Mouse (Mus musculus) cerebellum, postnatal 36 days (tissue): ENCODE measurements around the gene Lmbr1l.

Experiments
- DNase-seq, 2 experiments: peaks; one replicate each; pipeline ENCODE4 v3.0.0; 2021 to 2022; ENCODE audit warnings: mixed read lengths in 2 of 2

Lmbr1l gene

DNA sequence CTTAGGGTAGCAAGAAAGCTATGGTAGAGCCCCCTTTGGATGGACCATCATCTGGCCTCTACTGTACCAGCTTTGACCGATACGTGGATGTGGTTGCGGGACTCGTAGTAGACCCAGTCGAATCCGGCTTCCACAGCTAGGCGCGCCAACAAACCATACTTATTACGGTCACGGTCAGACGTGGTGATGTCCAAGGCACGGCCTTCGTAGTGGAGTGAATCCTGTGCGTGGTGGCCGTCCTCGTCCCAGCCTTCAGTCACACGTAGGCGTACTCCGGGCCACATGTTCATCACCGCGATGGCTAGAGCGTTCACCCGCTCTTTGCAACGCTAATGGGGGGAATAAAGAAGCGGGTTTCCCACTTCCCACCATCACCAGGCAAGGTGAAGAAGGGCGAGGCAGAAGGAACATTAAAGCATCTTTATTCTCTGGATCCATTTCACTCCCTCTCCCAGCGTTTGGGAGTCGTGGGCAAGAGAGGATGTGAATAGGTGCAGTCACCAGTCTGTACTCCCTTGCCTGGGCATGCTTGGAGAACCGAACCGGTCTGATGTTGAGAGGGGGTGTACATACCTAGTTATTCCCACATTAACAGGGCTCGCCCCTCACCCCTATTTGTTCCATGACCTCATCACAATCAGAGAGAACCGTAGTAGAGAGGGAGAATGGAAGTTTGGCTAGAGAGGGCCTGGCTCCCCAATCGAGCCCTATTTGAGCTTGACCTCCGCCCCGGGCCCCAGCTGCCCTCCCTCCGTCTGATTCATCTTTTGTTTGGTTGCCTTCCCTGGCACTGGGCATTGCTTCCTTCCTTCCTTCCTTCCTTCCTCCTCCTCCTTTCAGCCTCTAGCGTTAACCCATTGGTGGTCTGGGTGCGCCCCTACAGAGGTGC, 23.0 kb downstream of the Lmbr1l start:
- DNase-seq: no peak

DNA sequence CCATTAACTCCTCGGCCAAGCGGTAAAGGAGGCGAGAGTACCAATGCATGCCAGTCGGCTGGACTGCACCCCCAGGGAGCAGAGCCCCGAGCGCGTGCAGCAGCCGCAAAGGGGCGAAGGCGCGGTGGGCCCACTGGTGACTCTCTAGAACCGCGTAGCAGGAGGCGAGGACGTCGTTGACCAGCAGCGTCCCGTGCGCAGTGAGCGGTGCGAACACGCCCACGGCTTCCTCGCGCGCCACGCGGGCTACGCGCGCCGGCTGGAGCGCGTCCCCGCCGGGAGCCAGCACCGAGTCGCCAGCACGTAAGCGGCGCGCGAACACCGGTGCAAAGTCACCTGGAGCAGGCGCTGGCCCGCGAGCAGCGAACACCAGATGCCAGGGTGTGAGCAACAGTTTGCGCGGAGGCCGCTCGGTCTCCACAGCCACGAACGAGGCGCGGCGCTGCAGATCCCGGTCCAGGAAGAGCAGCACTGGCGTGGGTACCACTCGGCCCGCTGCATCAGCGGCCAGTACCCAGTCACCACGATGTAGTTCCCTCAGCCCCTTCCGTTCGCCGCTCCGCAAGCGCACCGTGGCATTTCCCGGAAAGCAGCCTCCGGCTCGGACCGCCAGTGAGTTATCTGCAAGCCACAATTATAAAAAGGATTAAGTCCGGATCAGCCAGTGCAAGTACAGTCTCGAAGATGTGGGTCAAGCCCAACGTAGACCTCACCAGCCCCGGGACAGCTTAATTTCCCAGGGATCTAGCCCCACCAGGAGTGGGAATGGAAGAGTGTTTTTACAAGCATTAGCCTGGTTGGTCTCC, 23.9 kb downstream of the Lmbr1l start, which contains the start of gene Rhebl1:
TSS of gene Rhebl1 (minus strand) at position 601 of the 806 bp plus-strand sequence.
- peak; percentile 43 to 46 for DNase-seq

DNA sequence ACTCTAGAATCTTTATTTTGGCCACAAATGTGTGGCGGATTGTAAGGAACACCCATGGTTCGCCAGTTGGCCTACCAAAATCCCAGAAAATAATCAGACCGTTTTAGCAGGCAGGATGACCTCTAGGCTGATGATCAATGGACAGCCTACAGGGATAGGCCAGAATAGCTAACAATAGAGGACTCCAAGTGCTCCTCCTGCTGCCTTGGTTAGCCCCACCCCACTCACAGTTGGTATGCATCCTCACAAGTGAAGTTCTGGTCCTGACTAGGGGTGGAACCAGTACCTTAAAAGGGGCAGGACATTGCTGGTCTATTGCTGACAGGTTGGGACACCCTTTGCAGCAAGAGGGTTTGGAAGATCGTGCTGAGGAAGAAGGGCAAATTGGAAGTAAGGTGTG, 25.0 kb downstream of the Lmbr1l start:
- no peak for DNase-seq

DNA sequence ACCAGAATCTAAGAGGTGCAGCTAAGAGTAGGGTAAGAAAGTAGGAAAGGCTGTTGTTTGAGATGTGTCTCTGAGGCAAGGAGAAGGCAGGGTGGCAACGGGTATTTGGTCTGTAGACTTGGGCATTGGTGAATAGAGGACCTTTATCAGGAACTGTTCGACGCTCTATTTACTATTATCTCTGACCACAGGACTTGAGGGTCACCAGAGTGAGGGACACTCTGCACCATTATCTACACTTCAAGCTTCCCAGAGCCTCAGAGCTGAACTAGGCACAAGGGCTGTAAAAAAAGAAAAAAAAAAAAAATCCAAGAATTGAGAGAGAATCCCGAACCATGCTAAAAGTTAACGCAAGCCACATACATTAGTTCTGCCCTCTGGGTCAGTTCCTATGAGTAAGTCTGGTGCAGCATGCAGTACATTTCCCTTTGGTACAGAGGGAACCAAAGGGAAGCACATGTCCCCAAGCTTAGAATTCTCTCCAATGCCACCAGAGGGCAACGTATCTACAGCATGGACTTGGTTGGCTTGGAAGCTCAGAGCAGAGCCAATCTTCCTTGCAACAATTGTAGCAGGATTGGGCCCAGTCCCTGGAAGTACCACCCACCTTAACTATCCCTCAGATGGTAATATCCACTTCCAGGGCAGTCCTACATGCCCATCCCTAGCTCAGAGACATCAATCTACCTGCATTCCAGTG, 26.0 kb downstream of the Lmbr1l start:
- peak; percentile 68 to 75 for DNase-seq

DNA sequence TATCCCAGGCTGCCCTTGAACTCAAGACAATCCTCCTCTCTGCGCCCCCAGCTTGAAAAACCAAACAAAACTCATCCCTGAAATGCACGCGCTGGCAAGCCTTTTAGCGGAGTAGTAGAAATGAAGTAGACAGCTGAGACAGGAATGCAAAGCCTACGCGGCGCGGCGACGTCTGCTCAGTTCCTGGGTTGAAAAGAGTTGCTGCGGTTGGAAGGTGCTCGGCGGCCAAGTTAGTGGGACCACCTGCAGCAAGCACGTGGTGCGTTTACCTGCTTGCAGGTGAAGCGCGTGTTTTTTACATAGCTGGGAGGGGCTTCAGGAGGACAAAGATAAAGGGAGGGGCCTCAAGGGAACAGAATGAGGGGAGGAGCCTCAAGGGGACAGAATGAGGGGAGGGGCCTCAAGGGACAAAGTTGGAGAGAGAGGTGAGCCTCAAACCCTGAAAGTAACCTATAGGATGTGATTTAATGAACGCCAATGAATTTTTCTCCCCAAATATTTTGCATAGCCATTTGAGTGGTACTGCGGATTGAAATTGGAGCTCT, 26.8 kb downstream of the Lmbr1l start:
- DNase-seq: no peak

DNA sequence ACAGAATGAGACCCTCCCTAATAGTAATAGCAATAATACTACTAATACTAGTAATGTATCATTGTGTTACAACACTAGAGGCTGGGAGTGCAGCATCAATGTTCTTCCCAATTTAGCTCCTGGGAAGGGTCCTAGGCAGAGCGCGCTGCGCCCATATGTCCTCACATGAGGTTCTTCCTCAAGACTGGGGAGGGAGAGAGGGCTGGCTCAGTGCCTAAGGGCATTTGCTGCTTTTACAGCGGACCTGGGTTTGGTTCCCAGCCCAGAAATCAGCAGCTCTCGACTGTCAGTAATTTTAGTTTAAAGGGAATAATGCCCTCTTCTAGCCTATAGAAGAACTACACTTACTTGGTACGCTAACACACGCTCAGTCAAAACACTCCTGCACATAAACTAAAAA, 30.5 kb downstream of the Lmbr1l start:
- DNase-seq: peak in 1 of 2 experiments; percentile 19

DNA sequence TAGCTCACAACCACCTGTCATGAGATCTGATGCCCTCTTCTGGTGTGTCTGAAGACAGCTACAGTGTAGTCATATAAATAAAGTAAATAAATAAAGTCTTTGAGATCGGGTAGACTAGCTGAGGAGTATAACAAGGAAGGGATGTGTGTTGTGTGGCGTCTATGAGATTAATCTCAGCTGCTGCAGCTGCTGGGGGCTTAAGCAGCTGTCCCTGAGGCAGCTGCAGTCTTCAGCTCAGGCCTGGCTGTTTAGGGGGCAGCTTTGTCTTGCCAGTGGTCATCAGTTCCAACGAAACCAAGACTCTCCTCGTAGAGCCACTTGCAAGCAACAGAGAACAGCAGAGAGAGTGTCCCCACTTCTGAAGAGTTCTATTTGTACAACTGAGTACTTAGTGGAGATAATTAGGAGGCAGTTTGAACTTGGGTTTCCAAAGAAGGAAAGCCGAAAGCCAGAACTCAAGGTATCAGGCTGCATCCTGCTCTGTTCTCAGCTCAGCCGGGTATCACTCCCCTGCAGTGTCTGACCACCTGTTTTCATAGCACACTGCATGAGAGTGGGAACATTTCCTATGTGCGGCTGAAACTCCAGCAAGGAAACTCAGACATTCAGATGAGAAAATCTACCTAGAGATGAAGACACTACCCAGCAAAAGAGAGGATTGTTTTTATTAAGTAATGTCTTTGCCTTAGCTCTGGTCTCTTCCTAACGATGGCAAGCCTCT, 31.2 kb downstream of the Lmbr1l start:
- no peak for DNase-seq

DNA sequence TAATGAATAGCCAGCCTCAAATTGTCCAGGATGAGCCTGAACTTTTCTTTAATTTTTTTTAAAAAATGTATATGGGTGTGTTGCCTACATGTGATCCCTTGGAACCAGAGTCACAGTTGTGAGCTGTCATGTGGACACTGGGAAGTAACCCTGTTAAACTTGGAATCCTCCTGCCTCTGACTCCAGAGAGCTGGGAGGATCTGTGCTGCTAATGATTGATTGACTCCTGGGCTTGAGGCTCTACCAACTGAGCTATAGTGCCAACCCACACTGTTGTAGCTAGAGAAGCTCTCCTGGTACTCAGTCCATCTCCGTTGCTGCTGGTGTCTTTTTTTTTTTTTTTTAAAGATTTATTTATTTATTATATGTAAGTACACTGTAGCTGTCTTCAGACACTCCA, 33.9 kb downstream of the Lmbr1l start:
- no peak for DNase-seq

DNA sequence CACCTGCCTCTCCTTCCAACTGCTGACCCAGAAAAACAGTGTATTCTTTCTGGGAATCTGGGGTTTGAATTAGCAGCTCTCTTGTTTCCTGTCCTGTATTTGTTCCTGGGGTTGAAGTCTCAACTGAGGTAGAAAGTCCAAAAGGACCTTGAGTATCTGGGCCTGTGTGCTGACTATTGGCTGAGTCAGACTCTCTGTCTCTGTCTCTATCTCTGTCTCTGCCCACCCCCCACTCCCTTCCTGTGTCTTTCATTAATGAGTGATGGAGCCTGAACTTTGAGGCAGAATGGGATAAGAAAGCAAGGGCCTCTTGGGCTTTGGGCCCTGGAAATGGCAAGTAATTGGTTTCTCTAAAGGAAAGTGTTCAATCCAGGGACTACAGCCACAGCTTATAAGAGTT, 34.4 kb downstream of the Lmbr1l start:
- no peak for DNase-seq

DNA sequence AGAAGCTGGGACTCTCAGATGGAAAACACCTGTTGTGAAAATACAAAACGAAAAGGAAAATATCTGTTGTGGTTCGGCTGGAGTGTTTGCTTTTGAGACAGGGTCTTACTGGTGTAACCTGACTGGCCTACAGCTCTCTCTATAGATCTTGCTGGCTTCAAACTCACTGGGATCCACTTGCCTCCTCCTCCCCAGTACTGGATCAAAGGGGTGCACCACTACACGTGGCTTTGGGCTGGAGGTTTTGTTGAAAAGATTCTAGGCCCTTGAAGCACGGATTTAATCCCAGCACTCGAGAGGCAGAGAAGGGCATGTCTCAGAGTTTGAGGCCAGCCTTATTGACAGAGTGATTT, 36.4 kb downstream of the Lmbr1l start:
- DNase-seq: no peak

DNA sequence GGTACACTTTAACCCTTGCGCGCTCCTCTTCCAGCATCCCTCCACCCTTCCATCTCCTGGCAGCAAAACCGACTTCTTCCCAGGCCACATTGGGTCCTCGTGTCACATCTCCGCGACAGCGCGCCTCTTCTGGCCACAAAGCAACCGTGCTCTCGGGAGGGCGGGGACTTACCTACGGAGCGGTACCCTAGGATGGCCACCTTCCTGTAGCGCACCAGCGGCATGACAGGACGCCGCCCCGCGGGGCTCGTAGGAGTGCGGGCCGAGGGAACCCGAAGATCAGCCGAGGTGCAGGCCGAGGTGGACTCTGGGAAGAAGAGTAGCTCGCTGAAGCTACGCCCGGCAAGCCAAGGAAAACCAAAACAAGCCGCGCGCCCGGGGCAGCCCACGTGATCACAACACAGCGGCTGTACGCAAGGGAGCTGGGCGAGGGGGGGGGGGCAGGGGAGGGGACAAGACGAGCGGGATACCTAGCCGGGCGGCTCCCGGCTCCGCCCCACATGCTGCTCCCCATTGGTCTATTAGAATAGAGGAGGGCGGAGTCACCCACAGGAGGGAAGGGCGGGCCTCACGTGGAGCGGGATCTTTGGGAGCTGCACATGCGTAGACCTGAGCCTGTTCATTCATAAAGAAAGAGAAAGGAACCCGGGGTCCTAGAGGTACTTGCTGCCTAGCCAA, 36.9 kb downstream of the Lmbr1l start:
- DNase-seq: peak; percentile 92

DNA sequence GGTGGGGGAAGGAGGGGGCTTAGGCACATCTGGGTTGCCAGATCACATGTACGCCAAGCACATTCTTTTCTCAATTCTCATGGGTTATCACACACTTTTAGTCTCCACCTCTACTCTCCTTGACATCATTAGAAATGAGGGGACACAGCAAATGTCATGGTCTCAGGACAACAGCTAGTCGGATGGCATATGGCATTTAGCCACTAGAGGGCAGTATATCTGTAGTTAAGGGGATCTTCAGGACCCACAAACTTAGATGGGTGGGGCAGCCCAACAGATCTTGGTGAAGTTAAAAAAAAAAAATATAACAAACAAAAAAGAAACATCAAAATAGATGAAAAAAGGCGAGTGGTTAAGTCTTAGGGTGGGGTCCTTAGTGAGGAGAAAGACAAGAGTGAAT, 40.7 kb downstream of the Lmbr1l start:
- DNase-seq: peak in 1 of 2 experiments; percentile 75

DNA sequence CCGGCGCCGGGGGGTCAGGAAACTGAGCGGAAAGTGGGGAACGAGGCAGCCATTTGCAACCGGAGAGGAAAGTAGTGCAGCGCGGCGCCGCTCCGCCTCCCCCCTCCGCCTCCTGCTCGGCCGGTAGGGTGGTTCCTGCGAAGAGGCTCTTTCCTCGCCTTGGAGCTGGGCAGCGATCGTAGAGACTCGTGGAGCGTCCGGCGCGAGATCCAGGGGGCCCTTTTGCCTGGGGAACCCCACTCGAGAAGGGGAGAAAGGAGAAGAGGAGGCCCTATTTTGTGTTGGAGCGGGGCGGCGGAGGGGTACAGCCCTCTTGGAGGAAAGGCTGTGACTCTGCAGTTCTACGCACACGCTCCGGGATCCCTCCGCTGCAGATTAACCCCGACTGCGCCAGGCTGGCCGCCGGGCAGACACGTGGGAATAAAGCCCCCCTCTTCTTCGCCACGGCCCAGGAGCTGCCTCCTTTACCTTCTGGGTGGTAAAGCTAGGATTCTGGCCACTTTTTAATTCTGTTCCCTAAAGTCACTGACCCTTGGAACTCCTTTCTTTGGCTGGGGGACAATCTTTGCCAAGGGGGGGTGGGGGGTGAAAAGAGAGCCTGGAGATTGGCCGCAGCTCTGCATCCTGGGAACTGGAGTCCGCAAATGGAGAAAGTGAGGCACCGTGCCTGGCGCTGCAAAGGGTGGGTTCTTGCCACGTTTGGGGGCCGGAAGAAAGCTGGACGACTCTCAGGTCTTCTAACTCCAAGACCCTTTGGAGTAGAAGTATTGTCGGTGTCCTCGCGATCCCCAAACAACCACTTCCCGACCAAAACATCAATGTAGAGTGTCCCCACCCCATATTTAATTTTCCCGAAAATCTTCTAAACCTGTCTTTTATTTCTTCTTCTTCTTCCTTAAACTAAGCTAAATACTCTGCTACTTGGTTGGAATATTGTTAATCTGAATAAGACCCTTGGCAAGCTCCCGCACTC, 45.8 kb downstream of the Lmbr1l start:
- peak; percentile 92 to 95 for DNase-seq

DNA sequence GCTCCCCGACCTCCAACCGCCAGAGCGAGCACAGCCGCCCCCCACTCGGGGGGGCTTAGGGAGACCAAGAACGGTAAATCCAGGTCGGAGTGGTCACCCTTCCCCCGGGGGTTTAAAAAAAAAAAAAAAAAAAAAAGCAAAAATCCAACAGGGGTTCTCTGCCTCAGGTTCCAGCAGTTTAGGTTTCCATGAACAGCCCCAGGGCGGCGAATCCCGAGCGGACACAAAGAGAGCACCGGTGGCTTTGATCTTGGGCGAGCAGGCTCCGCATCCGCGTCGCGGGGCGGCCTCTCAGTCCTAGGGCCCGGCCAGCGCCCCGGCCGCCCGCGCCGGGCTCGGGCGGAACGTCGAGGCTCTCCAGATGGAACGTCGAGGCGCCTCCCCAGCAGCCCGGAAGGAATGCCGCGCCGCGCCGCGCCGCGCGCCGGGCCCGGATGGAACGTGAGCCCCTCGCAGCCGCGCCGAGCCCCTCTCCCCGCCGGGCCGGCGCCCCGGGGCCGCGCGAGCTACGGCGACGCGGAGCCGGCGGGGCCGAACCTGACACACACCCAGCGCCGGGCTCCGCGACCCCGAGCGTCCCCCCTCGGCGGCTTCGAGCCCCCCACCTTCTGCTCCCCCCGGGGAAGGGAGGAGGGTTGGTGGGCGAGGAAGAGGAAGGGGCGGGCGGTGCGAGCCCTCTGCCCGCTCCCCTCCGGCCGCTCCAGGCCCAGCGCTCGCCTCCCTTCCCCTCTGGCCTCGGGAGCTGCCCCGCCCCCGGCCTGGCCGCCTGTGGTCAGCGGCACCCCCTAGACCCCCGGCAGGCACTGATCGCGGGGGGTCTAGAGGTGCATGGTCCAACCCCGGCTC, 46.7 kb downstream of the Lmbr1l start, which contains the start of gene Kmt2d:
TSS of gene Kmt2d (minus strand) at position 135 of the 846 bp plus-strand sequence.
- peak; percentile 31 to 36 for DNase-seq

DNA sequence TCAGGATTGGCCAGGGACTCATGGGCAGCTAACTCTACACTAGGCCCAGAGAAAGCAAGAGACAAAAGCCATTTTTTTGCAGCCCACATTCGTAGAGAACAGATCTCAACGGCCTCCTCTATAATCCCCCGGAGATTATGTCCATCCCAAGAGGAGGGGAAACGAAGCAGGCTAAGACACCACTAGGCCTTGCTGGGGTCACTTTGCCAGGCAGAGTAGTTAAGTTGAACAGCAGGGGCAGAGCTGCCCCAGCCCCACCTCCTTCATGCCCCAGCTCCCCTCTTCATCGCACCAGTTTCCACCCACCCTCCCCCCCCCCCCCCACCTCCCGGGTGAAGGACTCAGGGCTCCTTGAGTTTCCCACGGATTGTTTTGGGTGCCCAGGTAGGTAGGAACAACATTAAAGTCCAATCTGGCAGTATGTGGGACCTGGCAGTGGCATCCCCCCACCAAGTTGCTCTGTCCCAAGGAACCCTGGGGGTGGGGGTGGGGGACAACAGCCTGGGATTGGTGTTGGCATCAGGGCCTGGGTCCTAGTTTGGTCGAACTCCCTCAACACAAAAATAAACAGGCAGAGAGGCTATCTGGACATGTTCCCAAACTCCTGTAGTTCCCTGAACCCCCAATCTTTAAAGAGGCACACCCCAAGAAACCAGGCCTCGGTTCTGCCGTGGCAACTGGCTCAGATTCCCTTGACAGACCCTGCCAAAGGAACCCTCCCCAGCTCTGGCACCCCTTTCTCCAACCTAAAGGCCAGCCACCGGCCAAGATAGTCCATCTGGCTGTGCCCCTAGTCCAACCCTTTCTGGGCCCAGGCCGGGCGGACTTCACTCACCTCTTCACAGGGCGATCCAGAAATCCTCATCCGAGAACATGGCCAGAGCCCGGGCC, 47.6 kb downstream of the Lmbr1l start:
- peak; percentile 55 to 69 for DNase-seq

DNA sequence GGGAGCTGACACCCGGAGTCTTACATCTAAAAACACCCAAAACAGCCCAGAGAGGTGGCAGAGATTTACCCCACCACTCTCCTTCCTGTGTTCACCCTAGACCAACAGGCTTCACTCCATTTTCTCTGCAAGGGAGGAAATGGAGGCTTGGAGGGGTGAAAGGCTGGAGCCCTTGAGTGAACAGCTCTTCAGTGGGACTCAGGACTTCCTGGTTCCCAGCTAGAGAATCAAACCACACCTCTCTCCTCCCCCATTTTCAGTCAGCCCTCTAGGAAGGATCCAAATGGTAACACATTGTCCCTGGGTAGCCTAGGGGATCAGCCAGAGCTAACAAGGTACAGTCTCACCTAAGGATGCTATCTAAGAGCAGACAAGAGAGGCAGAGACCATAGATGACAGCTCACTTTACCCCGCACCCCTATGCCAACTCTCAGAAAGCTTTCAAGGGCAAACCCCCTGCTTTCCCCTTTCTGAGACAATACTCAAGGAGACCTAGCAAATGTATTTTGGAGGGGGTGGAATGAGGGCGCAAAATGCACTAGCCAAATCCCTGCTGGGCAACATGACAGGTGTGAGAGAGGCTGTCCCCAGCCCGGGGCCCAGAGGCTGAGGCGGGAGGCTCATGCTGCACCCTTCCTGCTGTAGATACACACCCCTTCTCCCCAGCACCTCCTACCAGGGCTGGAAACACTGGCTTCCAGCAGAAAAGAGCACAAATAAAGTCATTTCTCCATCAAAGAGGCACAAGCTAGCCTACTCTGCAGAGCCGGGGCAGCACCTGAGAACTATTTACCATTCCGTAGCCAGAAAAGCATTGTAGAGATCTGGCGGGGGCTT, 48.5 kb downstream of the Lmbr1l start:
- no peak for DNase-seq

DNA sequence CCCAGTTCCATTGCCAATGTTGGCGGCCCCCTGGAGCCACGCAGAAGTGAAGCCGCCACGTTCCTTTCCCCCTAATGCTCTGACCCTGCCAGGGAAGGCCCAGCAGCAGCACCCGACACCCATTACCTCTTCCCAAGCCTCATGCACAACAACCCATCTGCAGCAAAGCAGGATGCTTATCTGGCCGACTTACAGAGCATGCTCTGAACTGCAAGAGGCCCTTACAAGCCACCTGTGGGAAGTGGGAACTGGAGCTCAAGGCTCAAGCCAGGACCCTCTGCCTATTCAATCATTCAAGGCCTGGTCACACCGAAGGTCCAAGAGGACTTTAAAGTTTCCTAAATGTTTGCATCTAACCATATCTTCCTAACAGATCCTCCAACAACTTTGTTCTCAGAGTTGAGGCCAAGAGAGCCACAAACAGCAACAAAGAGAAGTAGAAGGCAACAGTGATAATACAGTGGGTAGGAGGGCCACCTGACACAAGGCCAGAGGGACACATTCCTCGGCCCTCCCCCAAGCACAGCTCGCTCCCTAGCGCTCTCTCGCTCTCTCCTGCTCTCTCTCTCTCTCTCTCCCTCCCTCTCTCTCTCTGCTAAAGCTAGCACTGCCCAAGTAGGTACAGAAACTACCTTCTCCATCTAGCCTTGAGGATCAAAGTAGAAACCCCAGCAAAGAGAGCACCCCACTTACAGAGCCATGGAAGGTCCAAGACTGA, 49.5 kb downstream of the Lmbr1l start:
- no peak for DNase-seq
